Mouse (Mus musculus) MEL (cell line): ENCODE results near the gene Rhof. TPM values are rescaled to one million over a fixed set of nuclear protein-coding genes. Genes with fewer than 3 reads are reported as not detected.
A peak's percentile ranks its signal among the peaks of the same experiment; 100 is the strongest.

Source experiments
- DNase-seq: peaks from one replicate; pipeline ENCODE4 v3.0.0; 2011; ENCODE audit warnings: low read depth, low spot score
- H3K27ac ChIP-seq: 2 replicates; pipeline ENCODE4 v1.5.1; 2012; ENCODE audit warnings: low read depth, mild to moderate bottlenecking, control low read depth, low read length, moderate library complexity; ENCODE audit not compliant: control insufficient read depth
- H3K27me3 ChIP-seq, 2 experiments: fragments of 150-350 bp in 1 of 2; sonication (generic) in 1 of 2; 2 replicates each; pipeline ENCODE4 v1.6.1; 2012; ENCODE audit warnings: low read length in 2 of 2, mild to moderate bottlenecking in 2 of 2, improper control_type of control experiment in 1 of 2, moderate library complexity in 1 of 2; ENCODE audit not compliant: insufficient read depth in 2 of 2, control insufficient read depth in 1 of 2
- H3K36me3 ChIP-seq, 2 experiments: 2 replicates each; pipeline ENCODE4 v1.6.1; 2012 to 2014; ENCODE audit warnings: low read length in 2 of 2, improper control_type of control experiment in 1 of 2, inconsistent platforms in 1 of 2, mild to moderate bottlenecking in 1 of 2; ENCODE audit not compliant: insufficient read depth in 2 of 2, control insufficient read depth in 1 of 2
- H3K4me1 ChIP-seq, 2 experiments: fragments of 150-350 bp in 1 of 2; sonication (generic) in 1 of 2; 2 replicates each; pipeline ENCODE4 v1.6.1; 2012; ENCODE audit warnings: low read length in 2 of 2, improper control_type of control experiment in 1 of 2, mild to moderate bottlenecking in 1 of 2; ENCODE audit not compliant: insufficient read depth in 2 of 2, control insufficient read depth in 1 of 2
- H3K4me3 ChIP-seq, 2 experiments: fragments of 150-350 bp in 1 of 2; sonication (generic) in 1 of 2; 2 replicates each; pipeline ENCODE4 v1.5.1; 2012; ENCODE audit warnings: low read depth in 2 of 2, low read length in 2 of 2, mild to moderate bottlenecking in 2 of 2, moderate library complexity in 2 of 2, control low read depth in 1 of 2, improper control_type of control experiment in 1 of 2; ENCODE audit not compliant: control insufficient read depth in 1 of 2, insufficient read depth in 1 of 2
- H3K79me2 ChIP-seq: 2 replicates; pipeline ENCODE4 v1.6.1; 2012; ENCODE audit warnings: mild to moderate bottlenecking, low read length, moderate library complexity; ENCODE audit not compliant: control insufficient read depth, poor library complexity, insufficient read depth
- H3K9ac ChIP-seq: 2 replicates; pipeline ENCODE4 v1.6.1; 2012; ENCODE audit warnings: low read depth, mild to moderate bottlenecking, control low read depth, low read length, moderate library complexity; ENCODE audit not compliant: control insufficient read depth, poor library complexity, severe bottlenecking
- H3K9me3 ChIP-seq: fragments of 150-350 bp; sonication (generic); replicated peaks from 2 replicates; pipeline ENCODE4 v1.6.1; 2012; ENCODE audit warnings: mild to moderate bottlenecking, low read length, improper control_type of control experiment, moderate library complexity; ENCODE audit not compliant: insufficient read depth
- BHLHE40 ChIP-seq: IDR thresholded peaks from 2 replicates; pipeline ENCODE4 v1.6.1; 2012; ENCODE audit warnings: low read depth, mild to moderate bottlenecking, inconsistent platforms, low read length, improper control_type of control experiment, borderline replicate concordance
- CHD1 ChIP-seq: IDR thresholded peaks from 2 replicates; pipeline ENCODE4 v1.6.1; 2012; ENCODE audit warnings: low read depth, mild to moderate bottlenecking, inconsistent platforms, low read length, improper control_type of control experiment
- CHD2 ChIP-seq: IDR thresholded peaks from 2 replicates; pipeline ENCODE4 v1.6.1; 2011; ENCODE audit warnings: low read length, improper control_type of control experiment
- E2F4 ChIP-seq: IDR thresholded peaks from 2 replicates; pipeline ENCODE4 v1.6.1; 2011; ENCODE audit warnings: low read depth, low read length, improper control_type of control experiment, borderline replicate concordance
- ELF1 ChIP-seq: IDR thresholded peaks from 2 replicates; pipeline ENCODE4 v1.6.1; 2014; ENCODE audit warnings: low read depth, mild to moderate bottlenecking, inconsistent platforms, low read length, improper control_type of control experiment, moderate library complexity
- EP300 ChIP-seq, 2 experiments: IDR thresholded peaks; 2 replicates each; pipeline ENCODE4 v1.6.1; 2011; ENCODE audit warnings: improper control_type of control experiment in 2 of 2, low read length in 2 of 2, low read depth in 1 of 2, mild to moderate bottlenecking in 1 of 2
- GABPA ChIP-seq: IDR thresholded peaks from 2 replicates; pipeline ENCODE4 v1.6.1; 2012; ENCODE audit warnings: low read depth, mild to moderate bottlenecking, inconsistent platforms, low read length, improper control_type of control experiment, moderate library complexity
- JUND ChIP-seq: IDR thresholded peaks from 2 replicates; pipeline ENCODE4 v1.6.1; 2011; ENCODE audit warnings: low read depth, mild to moderate bottlenecking, improper control_type of control experiment, low read length
- KAT2A ChIP-seq: conservative IDR thresholded peaks from 2 replicates; pipeline ENCODE4 v1.6.1; 2012; ENCODE audit warnings: low read depth, low read length, improper control_type of control experiment, inconsistent platforms
- MAFK ChIP-seq: IDR thresholded peaks from 2 replicates; pipeline ENCODE4 v1.6.1; 2011; ENCODE audit warnings: low read depth, mild to moderate bottlenecking, low read length, improper control_type of control experiment, borderline replicate concordance
- MAX ChIP-seq: IDR thresholded peaks from 2 replicates; pipeline ENCODE4 v1.6.1; 2011; ENCODE audit warnings: low read length, improper control_type of control experiment
- MXI1 ChIP-seq: IDR thresholded peaks from 2 replicates; pipeline ENCODE4 v1.6.1; 2011; ENCODE audit warnings: mild to moderate bottlenecking, low read depth, low read length, improper control_type of control experiment
- MYB ChIP-seq: IDR thresholded peaks from 2 replicates; pipeline ENCODE4 v1.6.1; 2011; ENCODE audit warnings: mild to moderate bottlenecking, low read depth, low read length, improper control_type of control experiment
- MYC ChIP-seq: IDR thresholded peaks from 2 replicates; pipeline ENCODE4 v1.6.1; 2011; ENCODE audit warnings: low read depth, mild to moderate bottlenecking, low read length, improper control_type of control experiment, moderate library complexity
- NELFE ChIP-seq: IDR thresholded peaks from 2 replicates; pipeline ENCODE4 v1.6.1; 2011; ENCODE audit warnings: low read depth, low read length, improper control_type of control experiment
- NRF1 ChIP-seq: IDR thresholded peaks from 2 replicates; pipeline ENCODE4 v1.6.1; 2014; ENCODE audit warnings: low read depth, mild to moderate bottlenecking, inconsistent platforms, low read length, improper control_type of control experiment, moderate library complexity; ENCODE audit not compliant: poor library complexity, insufficient read depth, severe bottlenecking
- POLR2A ChIP-seq, 2 experiments: IDR thresholded peaks; 2 replicates each; pipeline ENCODE4 v1.6.1; 2011 to 2012; ENCODE audit warnings: low read length in 2 of 2, mild to moderate bottlenecking in 2 of 2, control low read depth in 1 of 2, improper control_type of control experiment in 1 of 2, low read depth in 1 of 2, moderate library complexity in 1 of 2; ENCODE audit not compliant: control insufficient read depth in 1 of 2, insufficient read depth in 1 of 2, poor library complexity in 1 of 2
- POLR2AphosphoS2 ChIP-seq: IDR thresholded peaks from 2 replicates; pipeline ENCODE4 v1.6.1; 2011; ENCODE audit warnings: low read length, improper control_type of control experiment
- RCOR1 ChIP-seq: IDR thresholded peaks from 2 replicates; pipeline ENCODE4 v1.6.1; 2012; ENCODE audit warnings: low read depth, mild to moderate bottlenecking, inconsistent platforms, low read length, improper control_type of control experiment
- SIN3A ChIP-seq: IDR thresholded peaks from 2 replicates; pipeline ENCODE4 v1.6.1; 2012; ENCODE audit warnings: low read length, improper control_type of control experiment, inconsistent platforms
- SMC3 ChIP-seq: IDR thresholded peaks from 2 replicates; pipeline ENCODE4 v1.6.1; 2011; ENCODE audit warnings: low read depth, low read length, improper control_type of control experiment
- TBP ChIP-seq: IDR thresholded peaks from 2 replicates; pipeline ENCODE4 v1.8.0; 2011; ENCODE audit warnings: low read depth, low read length, improper control_type of control experiment
- TCF12 ChIP-seq: IDR thresholded peaks from 2 replicates; pipeline ENCODE4 v1.6.1; 2014; ENCODE audit warnings: low read depth, mild to moderate bottlenecking, inconsistent platforms, low read length, improper control_type of control experiment, moderate library complexity
- UBTF ChIP-seq: IDR thresholded peaks from 2 replicates; pipeline ENCODE4 v1.6.1; 2012; ENCODE audit warnings: low read depth, mild to moderate bottlenecking, inconsistent platforms, low read length, improper control_type of control experiment, moderate library complexity, borderline replicate concordance; ENCODE audit not compliant: insufficient read depth
- ZMIZ1 ChIP-seq: IDR thresholded peaks from 2 replicates; pipeline ENCODE4 v1.6.1; 2012; ENCODE audit warnings: low read depth, mild to moderate bottlenecking, inconsistent platforms, low read length, improper control_type of control experiment, moderate library complexity
- ZNF384 ChIP-seq: IDR thresholded peaks from 2 replicates; pipeline ENCODE4 v1.6.1; 2012; ENCODE audit warnings: low read depth, mild to moderate bottlenecking, inconsistent platforms, low read length, improper control_type of control experiment
- polyA plus RNA-seq, 2 experiments: library from polyadenylated mRNA; stranded (reverse) in 1 of 2; unstranded in 1 of 2; fragments of >175 nt in 1 of 2; fragments of >200 nt in 1 of 2; gene quantifications; 2 replicates each; pipeline versions ENCODE4 v1.2.1 to v1.2.4; 2012; ENCODE audit warnings: low replicate concordance in 2 of 2, low read depth in 1 of 2; ENCODE audit not compliant: insufficient read length in 2 of 2, insufficient read depth in 1 of 2, missing spikeins in 1 of 2
- total RNA-seq: library from RNA; depleted of rRNA; stranded (reverse); fragments of 300-350 nt; gene quantifications from 2 replicates; pipeline ENCODE4 v1.2.3, GENCODE M21; 2012

Rhof gene
- total and polyA plus RNA-seq, 3 experiments = 2.5 to 10.4 TPM; not detected in 1

DNA sequence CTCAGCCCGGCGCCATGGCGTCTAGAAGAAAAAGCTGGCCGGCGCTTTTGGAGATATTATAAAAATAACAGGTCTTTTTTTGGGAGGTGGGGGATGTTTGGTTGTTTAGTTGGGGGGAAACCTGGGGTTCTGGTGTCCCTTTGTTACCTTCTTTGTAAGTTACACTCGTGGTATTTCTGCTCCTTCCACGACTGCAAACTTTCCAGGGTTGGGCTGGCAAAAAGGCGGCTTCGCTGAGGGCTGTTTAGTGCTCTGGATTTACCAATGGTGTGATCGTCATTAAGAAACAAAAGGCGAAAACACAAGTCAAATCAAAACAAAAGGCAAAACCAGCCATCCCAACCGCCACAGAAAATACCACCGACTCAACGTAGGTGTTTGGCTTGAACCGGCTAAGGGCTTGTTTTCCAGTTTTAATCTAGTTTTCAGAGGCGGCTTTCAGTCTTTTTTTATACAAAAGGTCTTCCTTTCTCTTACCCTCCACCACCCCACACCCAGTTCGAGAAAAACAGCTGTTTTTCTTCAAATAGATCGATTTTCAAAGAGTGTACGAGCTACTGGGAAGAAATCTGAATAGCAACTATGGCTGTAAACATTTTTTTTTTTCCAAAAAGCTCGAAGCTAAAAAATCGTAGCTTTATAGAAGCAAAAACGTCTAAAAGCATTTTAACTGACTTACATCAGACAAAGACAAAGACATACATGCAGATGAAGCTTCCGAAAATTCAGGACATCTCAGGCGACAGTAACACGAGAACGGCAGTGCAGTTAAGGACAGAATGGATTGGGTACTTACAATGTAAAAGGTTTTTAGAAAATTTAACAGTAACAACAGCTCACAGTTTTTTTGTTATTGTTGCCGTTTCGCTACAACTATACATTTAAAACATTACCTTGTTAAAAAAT is 7.5 kb upstream of the Rhof start:
- Histone ChIP-seq H3K9me3 (no peaks in the 10 kb centered on the region), H3K9ac (peak overlapping the region; percentile 98), H3K27ac (peak overlapping the region; percentile 100), H3K4me1 (peaks cover 3 to 19% of the 10 kb centered on the region in 2 experiments; a peak in 3 of 4 replicates), H3K36me3 (peaks cover 0 to 14% of the 10 kb centered on the region in 2 experiments; a peak in 3 of 4 replicates), H3K79me2 (peaks cover 74% of the 10 kb centered on the region), H3K27me3 (no peaks in the 10 kb centered on the region), H3K4me3 (peak overlapping the region; percentile 78 to 81)
- TF ChIP-seq MYC (peak; percentile 38), ZNF384 (0 out of 2 replicates have a peak, but pooled peaks have one; percentile 0), CHD1 (peak; percentile 98), SIN3A (0 out of 2 replicates have a peak, but pooled peaks have one; percentile 27), GABPA (no peak), RCOR1 (no peak), POLR2AphosphoS2 (0 out of 2 replicates have a peak, but pooled peaks have one; percentile 9), POLR2A (IDR thresholded peaks at IDR 0.05; ENCODE audit: control insufficient read depth in 1 of 2, insufficient read depth in 1 of 2, low read depth in 1 of 2, low read length in 2 of 2, poor library complexity in 1 of 2) (peak in 1 of 2 experiments; percentile 39; a peak in 1 of 4 replicates)
- DNase-seq = peak; percentile 70

DNA sequence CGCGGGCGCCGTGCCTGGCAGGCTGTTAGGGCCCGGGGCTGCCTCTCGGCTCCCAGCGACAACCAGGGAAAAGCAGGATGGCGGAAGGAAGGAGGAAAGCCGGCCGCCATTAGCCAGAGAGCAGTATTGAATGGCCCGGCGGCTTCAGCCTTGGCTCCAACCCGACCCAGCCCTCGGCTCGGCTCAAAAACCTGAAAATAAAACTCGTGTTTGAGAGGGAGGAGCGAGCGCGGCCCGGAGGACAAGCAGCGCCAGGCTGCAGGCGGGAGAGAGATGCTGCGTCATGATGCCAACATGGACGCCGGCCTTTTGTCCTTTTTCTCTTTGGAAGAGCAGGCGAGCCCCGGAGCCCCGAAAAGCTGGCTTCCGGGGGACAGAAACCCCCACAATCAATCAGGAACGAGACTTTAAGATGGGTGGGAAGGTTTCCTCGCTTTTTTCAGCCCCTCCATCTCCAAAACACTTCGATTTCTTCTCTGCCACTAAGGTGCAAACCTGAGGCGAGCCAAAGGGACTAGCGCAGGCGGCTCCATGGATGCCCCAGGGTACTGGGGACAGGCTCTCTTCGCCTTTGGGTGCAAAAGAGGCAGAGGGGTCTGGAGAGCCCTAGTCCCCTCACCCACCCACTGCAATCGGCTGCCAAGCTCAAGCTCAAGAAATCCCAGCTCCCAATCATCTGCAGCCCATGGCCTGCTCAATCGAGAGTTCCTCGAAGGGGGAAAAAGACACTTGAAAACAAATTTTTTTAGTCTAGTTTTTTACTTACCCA is 6.6 kb upstream of the Rhof start:
- peaks cover 3 to 23% of the 10 kb centered on the region in 2 experiments; a peak in 3 of 4 replicates for H3K4me1 ChIP-seq
- peak overlapping the region; percentile 98 for H3K9ac ChIP-seq
- peak overlapping the region; percentile 78 to 81 for H3K4me3 ChIP-seq
- no peaks in the 10 kb centered on the region for H3K27me3 ChIP-seq
- H3K9me3 ChIP-seq = no peaks in the 10 kb centered on the region
- H3K79me2 ChIP-seq = peaks cover 66% of the 10 kb centered on the region
- peak overlapping the region; percentile 100 for H3K27ac ChIP-seq
- H3K36me3 ChIP-seq = peaks cover 0 to 20% of the 10 kb centered on the region in 2 experiments; a peak in 2 of 4 replicates
- DNase-seq = peak; percentile 81
- TF ChIP-seq MYC (0 out of 2 replicates have a peak, but pooled peaks have one; percentile 21), JUND (no peak), RCOR1 (0 out of 2 replicates have a peak, but pooled peaks have one; percentile 17), GABPA (peak; percentile 80), MAFK (0 out of 2 replicates have a peak, but pooled peaks have one; percentile 22), ZMIZ1 (peak; percentile 83; the same call in 1 of the 2 replicates), MXI1 (no peak; the same call in 1 of the 2 replicates), E2F4 (peak; percentile 89; the same call in 1 of the 2 replicates), NRF1 (no peak), ELF1 (no peak), MAX (peak; percentile 70; the same call in 1 of the 2 replicates), NELFE (peak; percentile 53), BHLHE40 (no peak), MYB (0 out of 2 replicates have a peak, but pooled peaks have one; percentile 11), POLR2AphosphoS2 (0 out of 2 replicates have a peak, but pooled peaks have one; percentile 53), CHD2 (no peak), KAT2A (no peak; the same call in 1 of the 2 replicates), UBTF (peak; percentile 34; the same call in 1 of the 2 replicates), CHD1 (peak; percentile 15; the same call in 1 of the 2 replicates), TBP (0 out of 2 replicates have a peak, but pooled peaks have one; percentile 57), SMC3 (no peak), TCF12 (peak; percentile 35), EP300 (IDR thresholded peaks at IDR 0.05; ENCODE audit: low read depth in 1 of 2, low read length in 2 of 2) (peak in 1 of 2 experiments; percentile 15; a peak in 1 of 4 replicates)
